In genomic region chr9:4639192-4639900, GRCm38 (mm10) we compare ENCODE assay signal across 11 mouse cellular contexts.
DNase-seq lines count a peak whose midpoint lies in the region; ATAC-seq lines count a peak whose summit lies in the region.
"Had no signal": no experiment of that assay in that cellular context is flagged by ENCODE, and none has a peak within 500 bp of the region (broad histone marks: within the 10 kb centered on the region; RNA-seq: fewer than 3 reads in every experiment).

No protein-coding gene starts in this region.

- DNase-seq in frontal cortex, postnatal 14 days (ENCODE audit: low spot score in 2 of 2) = no peak
- DNase-seq in cerebellum, postnatal 25 days = peak; percentile 49 to 65
- DNase-seq in layer of hippocampus, postnatal 10 days (ENCODE audit: low spot score in 2 of 2) = peak; percentile 11 to 23
- DNase-seq in right cerebral cortex, postnatal 25 days = peak; percentile 38
- DNase-seq in liver = no peak
- DNase-seq in neural tube, embryonic 10.5 days (ENCODE audit: extremely low spot score, low spot score) = no peak
- DNase-seq in thymus, postnatal 14 days = no peak
- DNase-seq: adrenal gland, postnatal 14 days; embryo, embryonic 11 days had no signal

- ATAC-seq in frontal cortex, adult (ENCODE audit: low TSS enrichment) = peak; percentile 99
- ATAC-seq: CD4-positive, CD25-positive, alpha-beta regulatory T cell, adult 4 months had no signal

Comparison
In these comparisons a context has a peak if more than half of its experiments do, and no peak if none do; other contexts are left out.
1. DNase-seq: peak in cerebellum, postnatal 25 days (2 of 2), layer of hippocampus, postnatal 10 days (2 of 2) and right cerebral cortex, postnatal 25 days (single experiment); none in frontal cortex, postnatal 14 days (0 of 2), liver (single experiment), neural tube, embryonic 10.5 days (single experiment) and thymus, postnatal 14 days (single experiment).